Mouse (Mus musculus) spleen, adult 2 months (tissue): ENCODE measurements around the gene Syt16. TPM values are rescaled to one million over a fixed set of nuclear protein-coding genes. Genes with fewer than 3 reads are reported as not detected.

Experiments used
- DNase-seq, 2 experiments: peaks; one replicate each; pipeline versions ENCODE4 v3.0.0 to v3.0.0-alpha.2; 2012 to 2021; ENCODE audit warnings: low spot score in 2 of 2, low read depth in 1 of 2
- H3K27ac ChIP-seq: fragments of 200-500 bp; 2 replicates; pipeline ENCODE4 v1.5.1; 2012; ENCODE audit warnings: low read length, inconsistent platforms; ENCODE audit not compliant: insufficient read depth
- H3K27me3 ChIP-seq: fragments of 200-500 bp; 2 replicates; pipeline ENCODE4 v1.6.1; 2012; ENCODE audit warnings: mild to moderate bottlenecking, moderate library complexity, low read length, inconsistent platforms; ENCODE audit not compliant: control insufficient read depth, insufficient read depth
- H3K36me3 ChIP-seq: fragments of 200-500 bp; 2 replicates; pipeline ENCODE4 v1.6.1; 2012; ENCODE audit warnings: mild to moderate bottlenecking, low read length, inconsistent platforms; ENCODE audit not compliant: control insufficient read depth, insufficient read depth
- H3K4me1 ChIP-seq: fragments of 200-500 bp; 2 replicates; pipeline ENCODE4 v1.6.1; 2011; ENCODE audit warnings: inconsistent platforms; ENCODE audit not compliant: control insufficient read depth, insufficient read depth, insufficient read length
- H3K4me3 ChIP-seq: fragments of 200-500 bp; 2 replicates; pipeline ENCODE4 v1.5.1; 2011; ENCODE audit warnings: mild to moderate bottlenecking, inconsistent platforms; ENCODE audit not compliant: insufficient read depth, insufficient read length; ENCODE audit errors: extremely low read depth
- CTCF ChIP-seq: fragments of 200-500 bp; IDR thresholded peaks from 2 replicates; pipeline ENCODE4 v1.5.1; 2011; ENCODE audit warnings: mild to moderate bottlenecking, inconsistent platforms; ENCODE audit not compliant: insufficient read depth, insufficient read length, insufficient replicate concordance; ENCODE audit errors: extremely low read depth
- POLR2A ChIP-seq: fragments of 200-500 bp; IDR thresholded peaks from 2 replicates; pipeline ENCODE4 v1.6.1; 2011; ENCODE audit warnings: low read depth, low read length, inconsistent platforms
- WGBS: fragments of 180-500 bp; shearing (Covaris S2); methylation state at CpG from one replicate; pipeline ENCODE4 v1.1.7; 2018; 5-methylcytosine and 5-hydroxymethylcytosine counted together
- polyA plus RNA-seq: library from polyadenylated mRNA; depleted of rRNA; stranded (reverse); fragments of >200 nt; gene quantifications from 2 replicates; pipeline ENCODE4 v1.2.3, GENCODE M21; 2012; rRNA removed

Gene Syt16
- polyA plus RNA-seq, 1 experiment = not detected

- TF ChIP-seq CTCF = peak; percentile 60; the same call in 1 of the 2 replicates
- TF ChIP-seq POLR2A = no peak
- peak in 1 of 2 experiments; percentile 20 for DNase-seq
- Histone ChIP-seq H3K27me3 (no peaks in the 10 kb centered on the region), H3K36me3 (no peaks in the 10 kb centered on the region), H3K4me1 (no peaks in the 10 kb centered on the region), H3K4me3 (no peak overlapping the region), H3K27ac (no peak overlapping the region)
- WGBS = 14% methylated on average over 10 of the region's 10 CpGs
These were observed 322.9 kb downstream of the Syt16 start for GRCm38 (mm10) chr12:74320318-74320717.

GRCm38 (mm10) chr12:74321981-74322380 is 324.5 kb downstream of the Syt16 start:
- no peaks in the 10 kb centered on the region for H3K36me3 ChIP-seq
- WGBS = 78% methylated on average over 5 of the region's 5 CpGs
- H3K4me3 ChIP-seq = no peak overlapping the region
- TF ChIP-seq POLR2A (no peak), CTCF (no peak)
- no peaks in the 10 kb centered on the region for H3K27me3 ChIP-seq
- no peak for DNase-seq
- no peaks in the 10 kb centered on the region for H3K4me1 ChIP-seq
- H3K27ac ChIP-seq = no peak overlapping the region

Other genes with a start within 250 kb of the Syt16 start
- 12.8 and 24.8 TPM in 2 replicates for gene Hif1a, start 96.3 kb upstream of the Syt16 start, polyA plus RNA-seq
- 0.48 TPM in 1 of 2 replicates, not detected in the other for gene Gm49321, start 60.0 kb upstream of the Syt16 start, polyA plus RNA-seq
- 7.7 and 8.2 TPM in 2 replicates for gene Snapc1, start 33.2 kb upstream of the Syt16 start, polyA plus RNA-seq